Mouse (Mus musculus) ES-Bruce4 (cell line): ENCODE measurements at regions not wholly inside any gene's neighbourhood (a gene's known extent, or its start where the extent isn't known, plus 50 kb on each side); places are given as distances from the start of the nearest gene placed in this dataset.

Experiments
- CTCF ChIP-seq: IDR thresholded peaks from one replicate; pipeline ENCODE4 v1.8.1; 2011; ENCODE audit warnings: low read depth, low read length
- POLR2A ChIP-seq: IDR thresholded peaks from one replicate; pipeline ENCODE4 v1.8.1; 2011; ENCODE audit warnings: low read length; ENCODE audit not compliant: insufficient read depth

GRCm38 (mm10) chr5:43457725-43458124 lies 57.6 kb upstream of the C1qtnf7 start:
- TF ChIP-seq POLR2A: no peak
- no peak for TF ChIP-seq CTCF
